Mouse (Mus musculus) neural tube, embryonic 12.5 days (tissue): ENCODE results near the gene Sar1a. TPM values are rescaled to one million over a fixed set of nuclear protein-coding genes. Genes with fewer than 3 reads are reported as not detected.

ENCODE experiments used
- ATAC-seq: fragments of 200-750 bp; cut with Nextera tagmentation; 2 replicates; pipeline ENCODE4 v1.8.0; 2017; ENCODE audit warnings: low read depth, mild to moderate bottlenecking, moderate TSS enrichment, moderate library complexity; ENCODE audit not compliant: low FRiP score
- H3K27ac ChIP-seq: fragments of 300-500 bp; sonication (generic); 2 replicates; pipeline ENCODE4 v1.5.1; 2016
- H3K27me3 ChIP-seq: fragments of 300-500 bp; sonication (generic); replicated peaks from 2 replicates; pipeline ENCODE4 v1.6.1; 2016; ENCODE audit warnings: mild to moderate bottlenecking
- H3K36me3 ChIP-seq: fragments of 300-500 bp; sonication (generic); 2 replicates; pipeline ENCODE4 v1.6.1; 2016; ENCODE audit warnings: mild to moderate bottlenecking
- H3K4me1 ChIP-seq: fragments of 300-500 bp; sonication (generic); 2 replicates; pipeline ENCODE4 v1.6.1; 2016
- H3K4me2 ChIP-seq: fragments of 300-500 bp; sonication (generic); replicated peaks from 2 replicates; pipeline ENCODE4 v1.6.1; 2016; ENCODE audit warnings: mild to moderate bottlenecking
- H3K4me3 ChIP-seq: fragments of 300-500 bp; sonication (generic); 2 replicates; pipeline ENCODE4 v1.5.1; 2016
- H3K9ac ChIP-seq: fragments of 300-500 bp; sonication (generic); 2 replicates; pipeline ENCODE4 v1.6.1; 2016; ENCODE audit warnings: mild to moderate bottlenecking
- H3K9me3 ChIP-seq: fragments of 300-500 bp; sonication (generic); 2 replicates; pipeline ENCODE4 v1.6.1; 2016; ENCODE audit warnings: mild to moderate bottlenecking
- WGBS: fragments of 180-500 bp; shearing (Covaris S2); methylation state at CpG from one replicate; pipeline ENCODE4 v1.1.7; 2016; 5-methylcytosine and 5-hydroxymethylcytosine counted together
- polyA plus RNA-seq: library from polyadenylated mRNA; unstranded; fragments of >200 nt; fragmentation: Nextera tagmentation; extraction: Ambion mirVana; gene quantifications from 2 replicates; pipeline ENCODE4 v1.2.1, GENCODE M21; 2016

The Sar1a gene
- polyA plus RNA-seq, 1 experiment from 2014 or later, result 212 TPM

DNA sequence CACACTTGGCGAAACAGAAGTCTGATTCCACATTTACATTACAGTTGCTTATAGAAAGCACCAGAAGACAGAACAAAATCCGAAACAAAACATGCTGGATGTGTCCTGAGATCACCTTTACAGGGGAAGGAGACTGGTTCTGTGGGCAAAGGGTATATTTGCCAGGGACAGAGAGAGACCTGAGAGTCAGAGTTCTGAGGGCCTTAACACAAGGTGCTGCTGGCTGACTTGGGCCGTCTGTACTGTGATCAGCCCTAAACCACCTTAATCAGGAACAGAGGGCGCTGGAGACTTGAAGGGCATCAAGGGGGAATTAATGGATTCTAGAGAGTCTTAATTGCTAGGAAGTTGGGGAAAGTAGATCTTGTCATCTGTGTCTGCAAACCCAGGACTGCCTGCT is 13.5 kb downstream of the Sar1a start:
- H3K27me3 ChIP-seq, result no peaks in the 10 kb centered on the region
- no peak overlapping the region for H3K4me2 ChIP-seq
- no peak overlapping the region for H3K27ac ChIP-seq
- H3K9me3 ChIP-seq, result no peaks in the 10 kb centered on the region
- H3K36me3 ChIP-seq, result peaks cover 49% of the 10 kb centered on the region
- ATAC-seq, result no peak
- WGBS, result 73% methylated on average over 4 of the region's 4 CpGs
- H3K9ac ChIP-seq, result no peak overlapping the region
- peaks cover 17% of the 10 kb centered on the region for H3K4me1 ChIP-seq
- H3K4me3 ChIP-seq, result no peak overlapping the region

DNA sequence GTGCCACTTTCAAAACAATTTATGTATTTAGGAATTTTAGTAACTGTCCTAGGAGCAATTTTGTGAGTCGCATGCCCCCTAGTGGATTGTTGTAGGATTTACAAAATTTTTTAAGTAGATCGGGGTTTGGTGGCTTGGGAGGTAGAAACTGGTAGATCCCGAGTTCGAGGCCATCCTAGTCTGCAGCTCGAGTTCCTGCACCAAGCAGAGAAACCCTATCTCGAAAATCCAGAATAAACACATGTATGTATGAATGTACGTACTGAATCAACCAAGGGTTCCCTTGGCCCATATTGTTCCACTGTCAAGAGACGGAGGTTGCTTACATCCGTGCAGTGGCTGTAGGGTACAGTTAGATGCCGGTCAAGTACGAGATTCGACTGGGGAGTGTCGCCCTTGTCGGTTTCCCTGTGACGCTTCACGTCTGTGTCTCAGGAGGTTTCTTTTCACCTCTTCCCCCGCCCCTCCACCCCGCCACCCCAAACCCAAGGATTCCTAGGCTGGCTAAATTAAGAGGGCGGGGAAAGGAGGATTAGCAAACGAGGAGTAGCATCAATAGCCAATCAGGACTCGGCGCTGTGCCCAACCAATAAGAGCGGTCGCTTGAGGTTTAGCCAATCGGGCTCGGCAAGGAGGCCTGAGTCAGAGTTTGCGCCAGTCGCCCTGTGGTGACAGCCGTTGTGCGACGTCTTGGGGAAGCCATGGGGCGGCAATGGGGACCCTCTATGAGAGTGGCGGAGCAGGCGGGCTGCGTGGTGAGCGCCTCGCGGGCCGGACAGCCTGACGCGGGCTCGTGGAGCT is 15.0 kb downstream of the Sar1a start, which contains the start of gene Tysnd1:
Gene Tysnd1 (plus strand): TSS at position 645 of the 801 bp plus-strand sequence.
- Histone ChIP-seq H3K4me3 (peak within 1 kb of the TSS; percentile 73), H3K27me3 (no peaks in the 10 kb centered on the region), H3K27ac (no peak within 1 kb of the TSS), H3K36me3 (peaks cover 40% of the 10 kb centered on the region), H3K9ac (peak within 1 kb of the TSS; percentile 75), H3K9me3 (no peaks in the 10 kb centered on the region), H3K4me1 (peaks cover 17% of the 10 kb centered on the region), H3K4me2 (peak within 1 kb of the TSS; percentile 100)
- 1% methylated on average over 42 of the region's 42 CpGs for WGBS
- ATAC-seq, result peak; percentile 97

DNA sequence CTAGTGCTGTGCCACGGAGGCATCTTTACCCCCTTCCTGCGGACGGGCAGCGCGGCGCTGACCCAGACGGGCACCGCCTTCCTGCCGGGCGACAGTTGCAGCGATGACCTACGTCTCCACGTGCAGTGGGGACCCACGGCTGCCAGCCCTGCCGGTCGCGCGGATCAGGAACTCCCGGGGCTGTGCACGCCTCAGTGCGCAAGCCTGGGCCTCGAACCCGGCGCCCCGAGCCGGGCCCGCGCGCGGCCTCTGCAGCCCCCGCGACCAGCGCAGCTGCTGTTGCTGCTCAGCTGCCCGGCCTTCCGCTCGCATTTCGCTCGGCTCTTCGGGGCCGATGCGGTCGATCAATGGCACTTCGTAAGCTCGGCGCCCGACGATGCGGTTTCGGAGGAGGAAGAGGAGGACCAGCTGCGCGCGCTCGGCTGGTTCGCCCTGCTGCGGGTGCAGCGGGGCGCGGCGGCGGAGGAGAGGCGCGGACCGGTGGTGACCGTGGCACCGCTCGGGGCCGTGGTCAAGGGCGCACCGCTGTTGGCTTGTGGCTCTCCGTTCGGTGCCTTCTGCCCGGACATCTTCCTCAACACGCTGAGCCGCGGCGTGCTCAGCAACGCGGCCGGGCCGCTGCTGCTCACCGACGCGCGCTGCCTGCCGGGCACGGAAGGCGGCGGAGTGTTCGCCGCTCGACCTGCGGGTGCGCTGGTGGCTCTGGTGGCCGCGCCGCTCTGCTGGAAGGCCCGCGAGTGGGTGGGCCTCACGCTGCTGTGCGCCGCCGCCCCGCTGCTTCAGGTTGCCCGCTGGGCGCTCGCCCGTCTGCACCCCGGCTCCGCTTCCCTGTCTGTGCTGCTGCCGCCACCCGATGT is 15.8 kb downstream of the Sar1a start:
- peaks cover 17% of the 10 kb centered on the region for H3K4me1 ChIP-seq
- peak overlapping the region; percentile 100 for H3K4me2 ChIP-seq
- no peaks in the 10 kb centered on the region for H3K9me3 ChIP-seq
- no peak overlapping the region for H3K27ac ChIP-seq
- H3K27me3 ChIP-seq, result no peaks in the 10 kb centered on the region
- under 1% methylated on average over 111 of the region's 111 CpGs for WGBS
- peak; percentile 56 for ATAC-seq
- peaks cover 32% of the 10 kb centered on the region for H3K36me3 ChIP-seq
- peak overlapping the region; percentile 73 for H3K4me3 ChIP-seq
- peak overlapping the region; percentile 75 for H3K9ac ChIP-seq

- Histone ChIP-seq H3K27ac (no peak overlapping the region), H3K9me3 (no peaks in the 10 kb centered on the region), H3K4me2 (peak overlapping the region; percentile 100), H3K36me3 (peaks cover 29% of the 10 kb centered on the region), H3K27me3 (no peaks in the 10 kb centered on the region), H3K9ac (peak overlapping the region; percentile 75), H3K4me3 (peak overlapping the region; percentile 73), H3K4me1 (peaks cover 17% of the 10 kb centered on the region)
- WGBS, result 14% methylated on average over 19 of the region's 19 CpGs
- no peak for ATAC-seq
These were observed 16.4 kb downstream of the Sar1a start for GRCm38 (mm10) chr10:61696560-61696823.

GRCm38 (mm10) chr10:61697028-61697427 is 16.9 kb downstream of the Sar1a start:
- no peaks in the 10 kb centered on the region for H3K27me3 ChIP-seq
- H3K4me1 ChIP-seq, result peaks cover 17% of the 10 kb centered on the region
- H3K9ac ChIP-seq, result peak overlapping the region; percentile 75; the same call in 1 of the 2 replicates
- H3K36me3 ChIP-seq, result peaks cover 30% of the 10 kb centered on the region
- WGBS, result 86% methylated on average over 2 of the region's 2 CpGs
- H3K4me2 ChIP-seq, result peak overlapping the region; percentile 100
- H3K4me3 ChIP-seq, result peak overlapping the region; percentile 73; the same call in 1 of the 2 replicates
- ATAC-seq, result no peak
- H3K9me3 ChIP-seq, result no peaks in the 10 kb centered on the region
- no peak overlapping the region for H3K27ac ChIP-seq

DNA sequence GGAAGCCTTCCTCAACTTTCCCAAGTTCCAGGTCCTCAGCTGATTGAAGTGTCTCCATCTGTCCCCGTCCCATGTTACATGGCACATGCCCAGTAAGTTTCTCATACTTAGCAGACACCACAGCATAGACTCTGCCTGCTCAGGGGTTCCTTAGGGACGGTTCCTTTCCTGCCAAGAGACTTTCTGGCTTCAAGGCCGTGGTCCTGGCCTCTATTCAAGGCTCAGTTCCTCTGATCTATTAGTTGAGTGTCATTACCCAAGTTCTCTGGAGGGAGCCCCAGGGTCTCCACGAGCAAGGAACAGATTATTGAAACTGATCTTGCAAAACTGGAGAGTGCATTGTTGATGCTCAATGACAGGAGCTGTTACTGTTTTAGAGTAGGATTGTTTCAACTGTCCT is 24.6 kb downstream of the Sar1a start:
- no peak for ATAC-seq
- H3K4me1 ChIP-seq, result no peaks in the 10 kb centered on the region
- H3K4me2 ChIP-seq, result no peak overlapping the region
- peaks cover 27% of the 10 kb centered on the region for H3K36me3 ChIP-seq
- no peaks in the 10 kb centered on the region for H3K9me3 ChIP-seq
- WGBS, result 83% methylated on average over 4 of the region's 4 CpGs
- no peak overlapping the region for H3K9ac ChIP-seq
- H3K27ac ChIP-seq, result no peak overlapping the region
- no peak overlapping the region for H3K4me3 ChIP-seq
- H3K27me3 ChIP-seq, result no peaks in the 10 kb centered on the region

GRCm38 (mm10) chr10:61706412-61707375 is 26.6 kb downstream of the Sar1a start:
- no peak overlapping the region for H3K27ac ChIP-seq
- H3K9ac ChIP-seq, result no peak overlapping the region
- no peak overlapping the region for H3K4me3 ChIP-seq
- H3K36me3 ChIP-seq, result peaks cover 22% of the 10 kb centered on the region
- no peaks in the 10 kb centered on the region for H3K9me3 ChIP-seq
- H3K27me3 ChIP-seq, result no peaks in the 10 kb centered on the region
- no peak overlapping the region for H3K4me2 ChIP-seq
- WGBS, result 77% methylated on average over 6 of the region's 6 CpGs
- ATAC-seq, result no peak
- no peaks in the 10 kb centered on the region for H3K4me1 ChIP-seq

DNA sequence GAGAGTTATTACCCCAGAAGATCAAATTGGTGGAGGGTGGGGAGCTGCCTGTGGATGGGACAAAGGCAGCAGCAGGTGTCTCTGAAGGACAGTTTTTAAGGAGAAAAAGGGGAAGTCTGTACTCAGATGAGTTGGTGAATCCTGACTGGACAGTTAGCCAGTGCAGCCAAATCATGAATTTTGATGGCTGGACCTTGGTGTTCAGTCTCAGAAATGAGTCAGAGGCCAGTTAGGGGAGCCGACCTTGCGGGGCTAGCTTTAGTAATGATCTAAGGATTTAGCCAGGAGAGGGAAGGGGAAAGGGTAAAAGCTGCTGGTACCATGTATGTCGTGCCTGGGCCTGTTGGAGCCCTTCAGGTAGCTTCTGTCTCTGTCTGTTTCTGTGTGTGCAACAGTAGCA is 33.5 kb downstream of the Sar1a start:
- H3K4me3 ChIP-seq, result no peak overlapping the region
- H3K4me1 ChIP-seq, result peaks cover 15% of the 10 kb centered on the region
- H3K27me3 ChIP-seq, result 0 out of 2 replicates have a peak, but pooled peaks cover 3% of the 10 kb centered on the region
- H3K4me2 ChIP-seq, result no peak overlapping the region
- H3K27ac ChIP-seq, result no peak overlapping the region
- H3K9ac ChIP-seq, result no peak overlapping the region
- no peak for ATAC-seq
- no peaks in the 10 kb centered on the region for H3K36me3 ChIP-seq
- H3K9me3 ChIP-seq, result no peaks in the 10 kb centered on the region
- WGBS, result 66% methylated on average over 3 of the region's 3 CpGs

DNA sequence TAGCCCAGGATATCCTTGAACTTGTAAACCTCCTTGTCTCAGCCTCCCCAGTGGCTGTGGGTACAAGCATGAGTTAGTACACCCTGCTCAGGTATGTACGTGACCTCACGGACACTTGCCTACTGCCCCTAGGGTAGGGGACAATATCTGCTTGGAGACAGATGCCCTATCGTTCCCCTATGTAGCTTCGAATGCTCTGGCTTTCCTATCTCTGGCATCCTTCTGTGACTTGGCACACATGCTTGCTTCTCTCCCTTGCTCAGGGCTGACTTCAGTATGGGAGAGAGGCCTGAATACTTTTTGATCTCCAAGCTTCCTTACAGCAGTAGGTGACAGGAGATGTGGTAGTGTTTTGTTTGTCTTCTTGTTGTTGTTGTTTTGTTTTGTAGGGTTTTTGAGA is 34.0 kb downstream of the Sar1a start:
- no peaks in the 10 kb centered on the region for H3K9me3 ChIP-seq
- no peak overlapping the region for H3K9ac ChIP-seq
- no peak overlapping the region for H3K4me2 ChIP-seq
- H3K4me3 ChIP-seq, result no peak overlapping the region
- H3K4me1 ChIP-seq, result peaks cover 15% of the 10 kb centered on the region
- no peak overlapping the region for H3K27ac ChIP-seq
- no peak for ATAC-seq
- no peaks in the 10 kb centered on the region for H3K36me3 ChIP-seq
- WGBS, result 89% methylated on average over 4 of the region's 4 CpGs
- H3K27me3 ChIP-seq, result 0 out of 2 replicates have a peak, but pooled peaks cover 3% of the 10 kb centered on the region

- ATAC-seq, result peak; percentile 82
- 0 out of 2 replicates have a peak, but pooled peaks cover 3% of the 10 kb centered on the region for H3K27me3 ChIP-seq
- WGBS, result 12% methylated on average over 34 of the region's 36 CpGs
These were observed 34.8 kb downstream of the Sar1a start, which contains the start of gene Aifm2 for GRCm38 (mm10) chr10:61714771-61715461. Gene Aifm2, plus strand, starts transcription at chr10:61715263.

DNA sequence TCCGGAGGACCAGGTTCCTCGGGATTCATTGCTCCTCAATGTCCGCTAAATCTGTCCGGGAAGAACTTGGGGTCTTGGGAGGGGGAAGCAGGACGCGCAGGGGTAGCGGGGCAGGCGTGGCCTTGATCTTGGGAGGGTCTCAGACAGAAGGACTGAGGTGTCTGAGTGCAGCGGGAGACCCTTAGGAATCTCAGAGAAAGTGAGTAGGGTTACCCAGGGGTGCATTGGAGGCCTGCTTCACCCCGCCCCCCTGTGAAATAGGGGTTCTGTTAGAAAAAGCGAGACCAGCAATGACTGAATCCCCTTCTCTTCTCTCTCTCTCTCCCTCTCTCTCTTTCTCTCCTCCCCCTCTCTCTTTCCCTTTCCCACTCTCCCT is 35.4 kb downstream of the Sar1a start:
- Histone ChIP-seq H3K4me3 (peak overlapping the region; percentile 51), H3K27ac (no peak overlapping the region), H3K9ac (peak overlapping the region; percentile 60), H3K9me3 (no peaks in the 10 kb centered on the region), H3K4me1 (peaks cover 15% of the 10 kb centered on the region), H3K4me2 (peak overlapping the region; percentile 87), H3K36me3 (no peaks in the 10 kb centered on the region), H3K27me3 (0 out of 2 replicates have a peak, but pooled peaks cover 3% of the 10 kb centered on the region)
- 2% methylated on average over 11 of the region's 11 CpGs for WGBS
- ATAC-seq, result peak; percentile 56; the same call in 1 of the 2 replicates

More at GRCm38 (mm10) chr10:61714771-61715461, 34.8 kb downstream of the Sar1a start, which contains the start of gene Aifm2:
- Histone ChIP-seq H3K9me3 (no peaks in the 10 kb centered on the region), H3K9ac (peak within 1 kb of the TSS; percentile 60), H3K36me3 (no peaks in the 10 kb centered on the region), H3K27ac (no peak within 1 kb of the TSS), H3K4me3 (peak within 1 kb of the TSS; percentile 51), H3K4me1 (peaks cover 15% of the 10 kb centered on the region), H3K4me2 (peak within 1 kb of the TSS; percentile 87)
